Mouse (Mus musculus): Measurements from ENCODE around the gene Nin. TPM values are rescaled to one million over a fixed set of nuclear protein-coding genes. Genes with fewer than 3 reads are reported as not detected.

The Nin gene
- polyA plus RNA-seq, 1 experiment from 2014 or later: 7.9 TPM

- H3K27me3 ChIP-seq (ENCODE audit: insufficient read depth, low read length): no peaks in the 10 kb centered on the region
- no peaks in the 10 kb centered on the region for H3K9me3 ChIP-seq (replicated peaks; ENCODE audit: low read length)
- no peak overlapping the region for H3K4me3 ChIP-seq (replicated peaks; ENCODE audit: low read depth, low read length)
- H3K36me3 ChIP-seq (ENCODE audit: insufficient read depth, low read length): no peaks in the 10 kb centered on the region
- DNase-seq (ENCODE audit: low spot score) (no peak), ATAC-seq (replicated peaks; ENCODE audit: low FRiP score, low read depth) (no peak)
- no peak overlapping the region for H3K4me2 ChIP-seq (ENCODE audit: low read length)
- no peak for TF ChIP-seq CTCF (IDR thresholded peaks at IDR 0.05; ENCODE audit: low read depth)
- WGBS: 58% methylated on average over 4 of the region's 4 CpGs
- no peak overlapping the region for H3K27ac ChIP-seq
- 0 out of 2 replicates have a peak, but pooled peaks cover 7% of the 10 kb centered on the region for H3K4me1 ChIP-seq (replicated peaks; ENCODE audit: insufficient read depth, low read length)
- no peak overlapping the region for H3K9ac ChIP-seq (ENCODE audit: low read depth, low read length)
Measured at GRCm38 (mm10) chr12:70070306-70070705, 43.2 kb downstream of the Nin start.

GRCm38 (mm10) chr12:70068647-70069257 is 44.8 kb downstream of the Nin start:
- Histone ChIP-seq H3K27ac (no peak overlapping the region), H3K4me3 (replicated peaks; ENCODE audit: low read depth, low read length) (no peak overlapping the region), H3K9ac (ENCODE audit: low read depth, low read length) (no peak overlapping the region), H3K36me3 (ENCODE audit: insufficient read depth, low read length) (no peaks in the 10 kb centered on the region), H3K4me1 (replicated peaks; ENCODE audit: insufficient read depth, low read length) (0 out of 2 replicates have a peak, but pooled peaks cover 7% of the 10 kb centered on the region), H3K4me2 (ENCODE audit: low read length) (no peak overlapping the region), H3K9me3 (replicated peaks; ENCODE audit: low read length) (no peaks in the 10 kb centered on the region), H3K27me3 (ENCODE audit: insufficient read depth, low read length) (no peaks in the 10 kb centered on the region)
- peak; percentile 68 for DNase-seq (ENCODE audit: low spot score)
- WGBS: 20% methylated on average over 6 of the region's 6 CpGs
- ATAC-seq (replicated peaks; ENCODE audit: low FRiP score, low read depth): no peak
- no peak for TF ChIP-seq CTCF (IDR thresholded peaks at IDR 0.05; ENCODE audit: low read depth)

DNA sequence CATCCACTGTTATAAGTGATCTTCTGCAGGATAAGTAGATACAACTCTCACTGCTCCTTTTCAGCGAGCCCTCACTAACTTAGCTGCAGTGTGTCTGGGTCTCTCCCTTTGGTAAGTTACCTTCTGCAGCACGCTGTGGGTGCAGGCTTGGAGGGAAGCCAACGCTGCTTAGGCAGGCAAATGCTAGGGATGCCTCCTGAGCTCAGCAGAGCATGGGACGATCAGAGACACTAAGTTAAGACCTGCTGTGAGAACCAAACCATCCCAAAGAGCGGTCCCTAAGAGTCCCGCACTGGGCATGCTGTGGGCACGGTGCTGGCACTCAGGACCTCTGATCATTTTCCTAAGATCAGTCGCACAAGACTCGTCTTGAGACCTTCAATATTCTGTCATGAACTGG is 45.7 kb downstream of the Nin start:
- WGBS: 51% methylated on average over 9 of the region's 9 CpGs
- no peak overlapping the region for H3K27ac ChIP-seq

DNA sequence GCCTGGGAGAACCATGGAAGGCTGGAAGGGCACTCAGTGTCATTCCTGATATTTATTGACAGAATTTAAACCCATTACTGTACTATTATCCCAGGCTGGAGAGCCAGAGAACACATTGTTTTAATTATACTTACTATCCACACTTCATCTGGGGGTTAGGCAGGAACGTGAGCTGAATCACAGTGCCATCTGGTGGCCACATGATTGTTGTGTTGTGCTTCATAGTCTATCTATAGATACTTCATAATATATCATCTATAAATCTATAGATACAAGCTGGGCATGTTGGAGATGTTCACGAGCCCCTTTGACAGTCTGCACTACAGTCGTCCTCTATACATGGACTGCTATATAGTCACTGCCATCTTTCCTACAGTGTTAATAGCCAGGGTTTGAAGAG is 51.4 kb downstream of the Nin start:
- Histone ChIP-seq H3K9ac (ENCODE audit: low read depth, low read length) (no peak overlapping the region), H3K27me3 (ENCODE audit: insufficient read depth, low read length) (no peaks in the 10 kb centered on the region), H3K27ac (no peak overlapping the region), H3K4me3 (replicated peaks; ENCODE audit: low read depth, low read length) (no peak overlapping the region), H3K4me2 (ENCODE audit: low read length) (no peak overlapping the region), H3K4me1 (replicated peaks; ENCODE audit: insufficient read depth, low read length) (no peaks in the 10 kb centered on the region), H3K9me3 (replicated peaks; ENCODE audit: low read length) (no peaks in the 10 kb centered on the region), H3K36me3 (ENCODE audit: insufficient read depth, low read length) (0 out of 2 replicates have a peak, but pooled peaks cover 4% of the 10 kb centered on the region)
- peak; percentile 90 for TF ChIP-seq CTCF (IDR thresholded peaks at IDR 0.05; ENCODE audit: low read depth)
- ATAC-seq (replicated peaks; ENCODE audit: low FRiP score, low read depth) (no peak), DNase-seq (ENCODE audit: low spot score) (peak; percentile 70)
- WGBS: 33% methylated on average over 3 of the region's 3 CpGs

More for the DNA sequence above, 45.7 kb downstream of the Nin start:
- no peak overlapping the region for H3K4me3 ChIP-seq (replicated peaks; ENCODE audit: low read depth, low read length)
- no peak for DNase-seq (ENCODE audit: low spot score)
- no peak overlapping the region for H3K4me2 ChIP-seq (ENCODE audit: low read length)
- no peaks in the 10 kb centered on the region for H3K9me3 ChIP-seq (replicated peaks; ENCODE audit: low read length)
- no peaks in the 10 kb centered on the region for H3K36me3 ChIP-seq (ENCODE audit: insufficient read depth, low read length)
- ATAC-seq (replicated peaks; ENCODE audit: low FRiP score, low read depth): no peak
- no peak overlapping the region for H3K9ac ChIP-seq (ENCODE audit: low read depth, low read length)
- no peak for TF ChIP-seq CTCF (IDR thresholded peaks at IDR 0.05; ENCODE audit: low read depth)
- no peaks in the 10 kb centered on the region for H3K27me3 ChIP-seq (ENCODE audit: insufficient read depth, low read length)
- 0 out of 2 replicates have a peak, but pooled peaks cover 7% of the 10 kb centered on the region for H3K4me1 ChIP-seq (replicated peaks; ENCODE audit: insufficient read depth, low read length)

GRCm38 (mm10) chr12:70058956-70059851 is 54.3 kb downstream of the Nin start:
- 71% methylated on average over 14 of the region's 14 CpGs for WGBS
- Histone ChIP-seq H3K4me1 (replicated peaks; ENCODE audit: insufficient read depth, low read length) (no peaks in the 10 kb centered on the region), H3K9me3 (replicated peaks; ENCODE audit: low read length) (no peaks in the 10 kb centered on the region), H3K4me2 (ENCODE audit: low read length) (no peak overlapping the region), H3K9ac (ENCODE audit: low read depth, low read length) (no peak overlapping the region), H3K27ac (no peak overlapping the region), H3K4me3 (replicated peaks; ENCODE audit: low read depth, low read length) (no peak overlapping the region), H3K36me3 (ENCODE audit: insufficient read depth, low read length) (peaks cover 14% of the 10 kb centered on the region; the same call in 1 of the 2 replicates), H3K27me3 (ENCODE audit: insufficient read depth, low read length) (no peaks in the 10 kb centered on the region)
- ATAC-seq (replicated peaks; ENCODE audit: low FRiP score, low read depth) (no peak), DNase-seq (ENCODE audit: low spot score) (peak; percentile 46)
- peak; percentile 60 for TF ChIP-seq CTCF (IDR thresholded peaks at IDR 0.05; ENCODE audit: low read depth)

- peak; percentile 77 for DNase-seq (ENCODE audit: low spot score)
- no peak overlapping the region for H3K27ac ChIP-seq
- 73% methylated on average over 7 of the region's 7 CpGs for WGBS
Measured at GRCm38 (mm10) chr12:70050699-70051098, 62.8 kb downstream of the Nin start.

More at GRCm38 (mm10) chr12:70050699-70051098, 62.8 kb downstream of the Nin start:
- no peak for TF ChIP-seq CTCF (IDR thresholded peaks at IDR 0.05; ENCODE audit: low read depth)
- Histone ChIP-seq H3K9ac (ENCODE audit: low read depth, low read length) (no peak overlapping the region), H3K9me3 (replicated peaks; ENCODE audit: low read length) (no peaks in the 10 kb centered on the region), H3K4me1 (replicated peaks; ENCODE audit: insufficient read depth, low read length) (no peaks in the 10 kb centered on the region), H3K4me3 (replicated peaks; ENCODE audit: low read depth, low read length) (no peak overlapping the region), H3K36me3 (ENCODE audit: insufficient read depth, low read length) (peaks cover 28% of the 10 kb centered on the region), H3K27me3 (ENCODE audit: insufficient read depth, low read length) (no peaks in the 10 kb centered on the region), H3K4me2 (ENCODE audit: low read length) (no peak overlapping the region)
- no peak; the same call in 1 of the 2 replicates for ATAC-seq (replicated peaks; ENCODE audit: low FRiP score, low read depth)

All from kidney, postnatal 0 days (tissue).